Mouse (Mus musculus) liver, postnatal 0 days (tissue): ENCODE results near the gene Dqx1. TPM values are rescaled to one million over a fixed set of nuclear protein-coding genes. Genes with fewer than 3 reads are reported as not detected.

ENCODE experiments used
- ATAC-seq: fragments of 200-750 bp; cut with Nextera tagmentation; 2 replicates; pipeline ENCODE4 v1.8.0; 2017; ENCODE audit warnings: mild to moderate bottlenecking, moderate library complexity
- DNase-seq: peaks from one replicate; pipeline ENCODE4 v3.0.0-alpha.2; 2016
- H3K27ac ChIP-seq: fragments of 300-500 bp; sonication (generic); 2 replicates; pipeline ENCODE4 v1.5.1; 2014; ENCODE audit warnings: antibody characterized with exemption, moderate library complexity, mild to moderate bottlenecking, low read depth
- H3K27me3 ChIP-seq: fragments of 300-500 bp; sonication (generic); 2 replicates; pipeline ENCODE4 v1.6.1; 2014; ENCODE audit warnings: low read length, control low read depth, mixed read lengths; ENCODE audit not compliant: insufficient read depth
- H3K36me3 ChIP-seq: fragments of 300-500 bp; sonication (generic); replicated peaks from 2 replicates; pipeline ENCODE4 v1.6.1; 2014; ENCODE audit warnings: mild to moderate bottlenecking, control low read depth, low read length, moderate library complexity, mixed read lengths; ENCODE audit not compliant: insufficient read depth
- H3K4me1 ChIP-seq: fragments of 300-500 bp; sonication (generic); 2 replicates; pipeline ENCODE4 v1.6.1; 2014; ENCODE audit warnings: antibody characterized with exemption, mild to moderate bottlenecking, control low read depth; ENCODE audit not compliant: insufficient read depth
- H3K4me2 ChIP-seq: fragments of 300-500 bp; sonication (generic); 2 replicates; pipeline ENCODE4 v1.6.1; 2014; ENCODE audit warnings: low read depth, mild to moderate bottlenecking, low read length, moderate library complexity, mixed read lengths
- H3K4me3 ChIP-seq: fragments of 300-500 bp; sonication (generic); 2 replicates; pipeline ENCODE4 v1.5.1; 2014; ENCODE audit warnings: low read depth, low read length
- H3K9ac ChIP-seq: fragments of 300-500 bp; sonication (generic); replicated peaks from 2 replicates; pipeline ENCODE4 v1.6.1; 2014; ENCODE audit warnings: mild to moderate bottlenecking, moderate library complexity
- H3K9me3 ChIP-seq: fragments of 300-500 bp; sonication (generic); 2 replicates; pipeline ENCODE4 v1.6.1; 2016; ENCODE audit warnings: mild to moderate bottlenecking, control low read depth, low read length, mixed read lengths
- CTCF ChIP-seq: sonication (generic); IDR thresholded peaks from 2 replicates; pipeline ENCODE4 v1.5.1; 2016; ENCODE audit warnings: antibody characterized with exemption, low read depth
- EP300 ChIP-seq: IDR thresholded peaks from 2 replicates; pipeline ENCODE4 v1.6.1; 2016; ENCODE audit warnings: antibody characterized with exemption, low read depth, mild to moderate bottlenecking
- WGBS: fragments of 180-500 bp; shearing (Covaris S2); extraction: QIAGEN DNeasy Blood & Tissue Kit; methylation state at CpG from one replicate; pipeline ENCODE4 v1.1.7; 2014; ENCODE audit not compliant: insufficient replicate concordance; 5-methylcytosine and 5-hydroxymethylcytosine counted together
- polyA plus RNA-seq: library from polyadenylated mRNA; unstranded; fragments of >200 nt; fragmentation: Nextera tagmentation; extraction: Ambion mirVana; gene quantifications from 2 replicates; pipeline ENCODE4 v1.2.1, GENCODE M21; 2015

Gene Dqx1
- polyA plus RNA-seq, 1 experiment from 2014 or later = 7.5 TPM

DNA sequence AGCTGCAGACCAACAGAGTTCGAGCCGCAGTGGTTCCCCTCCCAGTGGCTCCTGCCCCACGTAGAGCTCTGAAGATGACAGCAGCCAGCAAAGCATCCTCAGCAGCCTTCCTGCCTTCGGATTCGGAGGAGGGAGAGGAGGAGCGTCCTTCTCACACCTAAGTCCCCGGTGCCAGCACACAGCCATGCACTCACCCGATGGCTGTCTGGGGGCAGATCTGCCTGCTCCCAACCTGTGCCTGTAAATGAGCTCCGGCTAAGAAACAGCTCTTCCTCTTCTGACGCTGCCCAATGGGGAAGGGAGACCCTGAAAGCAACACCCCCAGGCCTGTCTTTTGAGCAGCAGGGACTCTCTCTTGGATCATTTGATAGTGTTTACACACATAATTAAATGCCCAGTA, 27.9 kb upstream of the Dqx1 start:
- Histone ChIP-seq H3K9ac (no peak overlapping the region), H3K27me3 (peaks cover 20% of the 10 kb centered on the region; the same call in 1 of the 2 replicates), H3K4me2 (no peak overlapping the region), H3K9me3 (no peaks in the 10 kb centered on the region), H3K4me1 (peaks cover 27% of the 10 kb centered on the region), H3K27ac (no peak overlapping the region), H3K36me3 (peaks cover 14% of the 10 kb centered on the region), H3K4me3 (no peak overlapping the region)
- no peak for ATAC-seq
- no peak for TF ChIP-seq CTCF
- no peak for TF ChIP-seq EP300
- no peak for DNase-seq
- WGBS = 73% methylated on average over 10 of the region's 10 CpGs

- Histone ChIP-seq H3K27ac (no peak overlapping the region), H3K36me3 (peaks cover 14% of the 10 kb centered on the region), H3K9me3 (no peaks in the 10 kb centered on the region), H3K4me1 (peaks cover 27% of the 10 kb centered on the region), H3K9ac (no peak overlapping the region), H3K4me2 (no peak overlapping the region), H3K4me3 (no peak overlapping the region), H3K27me3 (peaks cover 20% of the 10 kb centered on the region)
- TF ChIP-seq EP300 = no peak
- no peak for TF ChIP-seq CTCF
- ATAC-seq (no peak), DNase-seq (no peak)
- WGBS = 79% methylated on average over 7 of the region's 7 CpGs
Measured at GRCm38 (mm10) chr6:83031111-83031510, 26.5 kb upstream of the Dqx1 start.

DNA sequence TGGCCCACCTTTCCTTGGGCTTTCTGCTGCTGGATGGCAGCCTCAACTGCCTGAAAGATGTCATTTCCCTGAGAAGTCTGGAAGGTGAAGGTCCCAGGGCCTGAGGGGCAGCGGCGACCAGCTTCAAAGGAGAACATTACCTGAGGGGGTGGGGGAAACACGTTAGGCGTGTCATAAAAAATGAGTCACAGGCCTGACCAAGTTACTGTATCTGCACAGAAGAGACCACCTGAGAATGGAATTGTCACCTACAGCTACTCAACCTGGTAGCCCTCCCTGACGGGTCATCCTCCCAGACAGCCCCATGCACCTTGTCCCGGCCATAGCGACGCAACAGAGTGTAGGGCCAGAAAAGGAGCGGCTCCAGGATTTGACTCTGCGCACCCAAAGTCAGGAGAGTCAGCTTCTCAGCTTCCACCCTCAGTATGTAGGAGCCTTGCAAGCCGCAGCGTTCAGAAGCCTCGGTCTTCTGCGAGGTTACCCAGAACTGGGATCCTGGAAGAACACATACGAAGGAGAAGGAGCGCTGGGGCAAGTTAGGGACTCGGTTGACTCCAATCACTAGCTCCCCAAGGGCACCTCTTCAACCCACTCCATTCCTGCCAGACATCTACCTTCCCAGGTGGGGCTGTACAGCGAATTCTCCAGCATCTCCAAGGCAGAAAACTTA, 25.6 kb upstream of the Dqx1 start:
- peaks cover 14% of the 10 kb centered on the region for H3K36me3 ChIP-seq
- H3K4me3 ChIP-seq = peak overlapping the region; percentile 80
- no peak for DNase-seq
- peak overlapping the region; percentile 91 for H3K4me2 ChIP-seq
- 61% methylated on average over 18 of the region's 18 CpGs for WGBS
- H3K9me3 ChIP-seq = no peaks in the 10 kb centered on the region
- peaks cover 27% of the 10 kb centered on the region for H3K4me1 ChIP-seq
- no peak overlapping the region; the same call in 1 of the 2 replicates for H3K27ac ChIP-seq
- no peak for ATAC-seq
- peak overlapping the region; percentile 82 for H3K9ac ChIP-seq
- TF ChIP-seq CTCF = no peak
- no peak for TF ChIP-seq EP300
- peaks cover 20% of the 10 kb centered on the region for H3K27me3 ChIP-seq

DNA sequence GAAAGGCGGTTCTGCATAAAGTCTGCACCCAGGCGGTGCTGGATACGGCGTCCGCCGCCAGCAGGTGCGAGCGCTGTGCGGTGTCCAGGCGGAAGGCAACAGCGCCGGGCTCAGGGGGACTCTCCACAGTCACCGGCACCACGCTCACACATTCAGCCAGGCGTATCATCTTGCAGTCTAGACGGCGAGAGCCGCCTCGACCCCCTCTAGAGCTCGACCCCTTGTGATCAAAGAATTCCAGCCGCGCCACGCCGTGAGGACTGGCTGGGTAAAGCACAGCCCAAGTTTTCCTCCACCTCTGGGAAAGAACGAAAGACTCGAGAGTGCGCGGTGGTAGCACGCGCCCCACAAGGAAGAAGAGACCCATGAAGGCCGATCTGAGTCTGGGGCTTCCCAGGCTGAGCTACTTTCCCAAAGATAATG, 24.9 kb upstream of the Dqx1 start:
- no peak for TF ChIP-seq EP300
- peak; percentile 48 for TF ChIP-seq CTCF
- Histone ChIP-seq H3K27me3 (peaks cover 20% of the 10 kb centered on the region), H3K4me2 (peak overlapping the region; percentile 91), H3K27ac (peak overlapping the region; percentile 86), H3K9ac (peak overlapping the region; percentile 82), H3K9me3 (no peaks in the 10 kb centered on the region), H3K4me1 (peaks cover 21% of the 10 kb centered on the region), H3K36me3 (peaks cover 14% of the 10 kb centered on the region), H3K4me3 (peak overlapping the region; percentile 80)
- WGBS = 0% methylated on average over 31 of the region's 31 CpGs
- ATAC-seq = peak; percentile 70
- DNase-seq = peak; percentile 71

DNA sequence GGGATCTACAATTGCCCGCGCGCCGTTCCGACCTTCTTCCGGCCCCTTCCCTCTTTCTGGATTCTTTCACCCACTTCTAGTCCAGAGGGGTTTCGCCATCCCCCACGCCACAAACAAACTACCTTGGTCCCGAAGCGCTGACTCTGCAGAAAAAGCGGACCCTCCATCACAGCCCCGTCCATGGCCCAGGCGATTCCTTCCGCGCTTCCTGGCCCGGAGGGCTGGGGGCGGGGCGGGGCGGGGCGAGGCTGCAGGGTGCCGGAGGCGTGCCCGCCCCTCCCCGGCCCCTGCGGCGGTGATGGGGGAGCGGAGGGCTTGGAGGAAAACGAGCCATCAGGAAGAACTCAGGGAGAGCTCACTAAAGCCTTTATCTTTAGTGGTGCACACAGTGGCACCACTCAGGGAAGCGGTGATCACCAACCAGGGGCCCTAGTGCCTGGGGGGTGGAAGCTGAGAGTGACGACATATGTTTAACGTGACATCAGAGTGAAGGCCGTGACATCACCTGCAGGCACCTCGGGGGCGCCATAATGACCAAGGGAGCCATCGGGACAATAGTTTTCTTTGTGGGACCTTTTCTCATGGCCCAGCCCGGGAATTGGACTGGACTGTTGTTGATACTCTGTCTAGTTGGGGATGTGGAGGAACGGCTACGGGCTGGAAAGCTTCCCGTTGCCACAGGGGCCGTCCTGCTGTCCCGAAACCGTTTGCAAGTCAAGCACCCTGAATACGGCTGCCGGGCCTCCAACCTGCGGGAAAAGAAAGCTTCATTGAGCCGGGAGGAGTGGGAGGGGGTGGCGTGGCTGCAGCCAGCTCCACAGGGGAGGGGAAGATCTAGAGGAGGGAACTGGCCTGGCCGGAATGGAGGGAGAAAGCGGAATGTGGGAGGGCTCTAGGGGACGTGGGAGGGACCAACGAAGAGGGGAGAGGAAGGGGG, 24.1 kb upstream of the Dqx1 start, which contains the start of the genes Dok1 and Loxl3:
Gene Dok1 (minus strand): TSS at position 223 of the 937 bp plus-strand sequence.
Gene Loxl3 (plus strand): TSS at position 925 of the 937 bp plus-strand sequence.
- H3K9me3 ChIP-seq = no peaks in the 10 kb centered on the region
- peak within 1 kb of the TSS; percentile 80 for H3K4me3 ChIP-seq
- H3K27ac ChIP-seq = peak within 1 kb of the TSS; percentile 86
- H3K4me1 ChIP-seq = peaks cover 27% of the 10 kb centered on the region
- peaks cover 16% of the 10 kb centered on the region for H3K27me3 ChIP-seq
- TF ChIP-seq EP300 (no peak), CTCF (no peak)
- H3K4me2 ChIP-seq = peak within 1 kb of the TSS; percentile 91
- peak within 1 kb of the TSS; percentile 82 for H3K9ac ChIP-seq
- peak; percentile 85 for DNase-seq
- peak; percentile 87 for ATAC-seq
- 3% methylated on average over 51 of the region's 51 CpGs for WGBS
- H3K36me3 ChIP-seq = peaks cover 14% of the 10 kb centered on the region
